Mouse (Mus musculus): ENCODE measurements around the gene Olfr596.
"Not testable (repeated sequence)": the region's sequence is repeated elsewhere in the genome, so short reads cannot be mapped to it uniquely, and the experiment has no call there.

Olfr596 gene

GRCm38 (mm10) chr7:103305348-103305747, at the start of gene Olfr596:
Gene Olfr596 (plus strand): TSS chr7:103305648.
- not testable (repeated sequence) for DNase-seq

DNA sequence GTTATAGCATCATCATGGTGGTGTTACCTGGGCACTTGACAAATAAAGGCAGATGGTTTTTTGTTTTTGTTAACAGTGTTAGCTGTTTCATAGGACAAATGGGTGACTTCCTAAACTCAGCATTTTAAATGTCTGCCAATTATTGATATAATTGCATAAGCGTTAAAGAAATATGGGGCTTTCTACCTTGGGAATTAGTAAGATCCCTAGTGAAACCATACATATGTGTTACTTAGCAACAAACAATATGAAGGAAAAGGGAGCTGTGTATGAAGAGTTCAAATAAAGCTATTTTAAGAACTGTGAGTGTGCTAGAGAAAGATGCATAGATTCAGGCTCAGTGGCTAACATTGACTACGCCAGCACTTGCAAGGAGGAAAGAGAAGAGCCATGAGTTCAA, 10.6 kb downstream of the Olfr596 start, which contains the start of gene Olfr597:
Olfr597 (plus strand) TSS at position 301 of the 400 bp plus-strand sequence.
- DNase-seq, result not testable (repeated sequence)

GRCm38 (mm10) chr7:103323268-103323667, 17.8 kb downstream of the Olfr596 start, which contains the start of gene Olfr598:
Gene Olfr598 (plus strand): TSS chr7:103323568.
- no peak for DNase-seq

DNA sequence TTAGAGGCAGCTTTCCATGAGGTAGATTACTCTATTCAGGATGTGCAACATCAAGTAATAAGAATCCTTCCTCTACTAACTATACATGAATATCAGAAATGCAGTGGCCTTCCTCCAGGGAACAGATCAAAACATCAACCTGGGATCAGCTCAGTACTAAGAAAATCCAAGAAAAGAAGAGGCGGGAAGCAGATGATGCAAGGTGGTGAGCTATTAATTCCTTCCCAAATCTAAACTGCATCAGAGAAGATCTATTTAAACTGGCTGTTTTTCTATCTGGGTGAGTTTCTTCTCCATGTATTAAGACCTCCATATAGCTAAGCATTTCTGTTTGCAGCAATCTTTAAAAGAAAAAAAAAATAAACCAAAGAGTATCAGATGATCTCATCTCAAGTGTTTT, 30.2 kb downstream of the Olfr596 start, which contains the start of gene Olfr599:
Olfr599 (plus strand) TSS at position 301 of the 400 bp plus-strand sequence.
- no peak for DNase-seq

DNA sequence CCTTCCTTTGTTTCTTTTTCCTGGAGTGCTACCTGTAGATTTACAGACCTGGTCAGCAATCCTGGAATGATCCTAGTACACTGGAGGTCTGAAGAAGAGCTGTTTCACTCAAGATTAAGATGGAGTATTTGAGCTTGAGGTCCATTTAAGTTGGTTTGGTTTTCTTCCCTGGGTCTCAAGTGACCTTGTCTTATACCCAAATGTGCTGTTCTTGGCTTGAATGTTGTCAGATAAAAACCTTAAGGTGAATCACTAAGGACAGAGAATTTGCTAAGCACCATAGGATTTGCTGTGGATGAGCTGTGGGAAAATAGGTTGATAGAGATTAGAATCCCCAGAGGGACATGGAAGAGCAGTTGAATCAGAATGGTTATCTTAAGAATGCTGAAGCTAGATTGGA, 44.1 kb downstream of the Olfr596 start, which contains the start of gene Olfr600:
Olfr600 (minus strand) TSS at position 101 of the 400 bp plus-strand sequence.
- no peak for DNase-seq
